Mouse (Mus musculus): ENCODE data around the gene Supt4a.

The Supt4a gene

GRCm38 (mm10) chr11:87770989-87771388 is 33.6 kb downstream of the Supt4a start:
- peak; percentile 80 for DNase-seq (ENCODE audit: low read depth)

- DNase-seq (ENCODE audit: low read depth), result no peak
Measured at GRCm38 (mm10) chr11:87772354-87772753, 35.0 kb downstream of the Supt4a start.

- DNase-seq (ENCODE audit: low read depth), result no peak
Measured at GRCm38 (mm10) chr11:87778100-87778765, 40.9 kb downstream of the Supt4a start.

GRCm38 (mm10) chr11:87778915-87779314 is 41.6 kb downstream of the Supt4a start:
- DNase-seq (ENCODE audit: low read depth), result no peak

- no peak for DNase-seq (ENCODE audit: low read depth)
Measured at GRCm38 (mm10) chr11:87779392-87779791, 42.0 kb downstream of the Supt4a start.

- no peak for DNase-seq (ENCODE audit: low read depth)
Measured at GRCm38 (mm10) chr11:87780130-87780529, 42.8 kb downstream of the Supt4a start.

GRCm38 (mm10) chr11:87790088-87790487 is 52.7 kb downstream of the Supt4a start:
- DNase-seq (ENCODE audit: low read depth), result no peak
